Mouse (Mus musculus) forebrain, embryonic 13.5 days (tissue): ENCODE results near the gene Adam8. TPM values are rescaled to one million over a fixed set of nuclear protein-coding genes. Genes with fewer than 3 reads are reported as not detected.

Source experiments
- ATAC-seq: fragments of 200-750 bp; cut with Nextera tagmentation; 2 replicates; pipeline ENCODE4 v1.8.0; 2017
- H3K27ac ChIP-seq: fragments of 300-500 bp; sonication (generic); 2 replicates; pipeline ENCODE4 v1.5.1; 2015; ENCODE audit warnings: inconsistent platforms, mild to moderate bottlenecking, moderate library complexity
- H3K27me3 ChIP-seq: fragments of 300-500 bp; sonication (generic); 2 replicates; pipeline ENCODE4 v1.6.1; 2015; ENCODE audit warnings: mild to moderate bottlenecking, inconsistent platforms
- H3K36me3 ChIP-seq: fragments of 300-500 bp; sonication (generic); 2 replicates; pipeline ENCODE4 v1.6.1; 2015; ENCODE audit warnings: mild to moderate bottlenecking, inconsistent platforms; ENCODE audit not compliant: poor library complexity, severe bottlenecking
- H3K4me1 ChIP-seq: fragments of 300-500 bp; sonication (generic); 2 replicates; pipeline ENCODE4 v1.6.1; 2015; ENCODE audit warnings: inconsistent platforms
- H3K4me2 ChIP-seq: fragments of 300-500 bp; sonication (generic); 2 replicates; pipeline ENCODE4 v1.6.1; 2015; ENCODE audit warnings: inconsistent platforms, mild to moderate bottlenecking, moderate library complexity
- H3K4me3 ChIP-seq: fragments of 300-500 bp; sonication (generic); 2 replicates; pipeline ENCODE4 v1.5.1; 2015; ENCODE audit warnings: mild to moderate bottlenecking, inconsistent platforms
- H3K9ac ChIP-seq: fragments of 300-500 bp; sonication (generic); 2 replicates; pipeline ENCODE4 v1.6.1; 2015; ENCODE audit warnings: mild to moderate bottlenecking, inconsistent platforms
- H3K9me3 ChIP-seq: fragments of 300-500 bp; sonication (generic); replicated peaks from 2 replicates; pipeline ENCODE4 v1.6.1; 2016; ENCODE audit warnings: inconsistent platforms
- WGBS: fragments of 180-500 bp; shearing (Covaris S2); methylation state at CpG from one replicate; pipeline ENCODE4 v1.1.7; 2015; 5-methylcytosine and 5-hydroxymethylcytosine counted together
- polyA plus RNA-seq: library from polyadenylated mRNA; unstranded; fragments of >200 nt; fragmentation: Nextera tagmentation; extraction: Ambion mirVana; gene quantifications from 2 replicates; pipeline ENCODE4 v1.2.1, GENCODE M21; 2015

Adam8 gene
- polyA plus RNA-seq, 1 experiment from 2014 or later, result 3.9 TPM

GRCm38 (mm10) chr7:139957437-139957836 lies 34.9 kb downstream of the Adam8 start:
- Histone ChIP-seq H3K4me3 (no peak overlapping the region), H3K36me3 (no peaks in the 10 kb centered on the region), H3K4me1 (peaks cover 6% of the 10 kb centered on the region; the same call in 1 of the 2 replicates), H3K4me2 (no peak overlapping the region), H3K27me3 (peaks cover 27% of the 10 kb centered on the region), H3K27ac (no peak overlapping the region), H3K9ac (no peak overlapping the region), H3K9me3 (no peaks in the 10 kb centered on the region)
- ATAC-seq, result no peak
- 67% methylated on average over 11 of the region's 11 CpGs for WGBS

GRCm38 (mm10) chr7:139956658-139957057 lies 35.7 kb downstream of the Adam8 start:
- no peak overlapping the region for H3K9ac ChIP-seq
- no peaks in the 10 kb centered on the region for H3K9me3 ChIP-seq
- H3K27ac ChIP-seq, result no peak overlapping the region
- no peak overlapping the region for H3K4me2 ChIP-seq
- WGBS, result 82% methylated on average over 3 of the region's 3 CpGs
- peaks cover 35% of the 10 kb centered on the region for H3K27me3 ChIP-seq
- no peak for ATAC-seq
- peaks cover 6% of the 10 kb centered on the region; the same call in 1 of the 2 replicates for H3K4me1 ChIP-seq
- H3K4me3 ChIP-seq, result no peak overlapping the region
- H3K36me3 ChIP-seq, result no peaks in the 10 kb centered on the region

DNA sequence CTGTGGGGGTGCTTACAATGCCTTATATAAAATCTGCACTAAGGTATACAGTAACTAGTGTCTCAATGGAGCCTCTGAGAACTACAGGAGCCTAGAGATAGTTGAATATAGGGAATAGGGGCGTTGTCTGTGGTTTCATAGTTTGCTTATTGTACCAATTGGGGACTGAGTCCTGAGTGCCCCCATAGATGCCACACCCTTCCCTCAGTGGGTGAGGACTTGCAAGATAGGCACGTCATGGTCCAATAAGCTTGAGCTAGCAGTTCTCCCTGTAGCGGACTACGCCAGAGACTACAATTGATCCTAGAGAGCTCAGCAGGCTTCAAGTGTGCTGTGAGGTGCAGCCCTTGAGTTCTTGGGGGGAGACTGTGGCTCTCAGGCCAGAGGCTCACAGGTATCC lies 36.9 kb downstream of the Adam8 start:
- Histone ChIP-seq H3K9me3 (no peaks in the 10 kb centered on the region), H3K4me3 (no peak overlapping the region), H3K27me3 (peaks cover 37% of the 10 kb centered on the region), H3K9ac (no peak overlapping the region), H3K27ac (no peak overlapping the region), H3K4me2 (no peak overlapping the region), H3K36me3 (no peaks in the 10 kb centered on the region), H3K4me1 (peaks cover 12% of the 10 kb centered on the region)
- no peak for ATAC-seq
- 80% methylated on average over 4 of the region's 4 CpGs for WGBS

- Histone ChIP-seq H3K4me1 (peaks cover 15% of the 10 kb centered on the region), H3K4me3 (no peak overlapping the region), H3K36me3 (no peaks in the 10 kb centered on the region), H3K9ac (no peak overlapping the region), H3K27me3 (peaks cover 57% of the 10 kb centered on the region), H3K9me3 (no peaks in the 10 kb centered on the region), H3K27ac (no peak overlapping the region), H3K4me2 (no peak overlapping the region)
- WGBS, result 48% methylated on average over 6 of the region's 6 CpGs
- ATAC-seq, result no peak
These were observed 40.2 kb downstream of the Adam8 start for GRCm38 (mm10) chr7:139951991-139952633.

- WGBS, result 9% methylated on average over 13 of the region's 16 CpGs
- no peak overlapping the region for H3K9ac ChIP-seq
- H3K9me3 ChIP-seq, result no peaks in the 10 kb centered on the region
- peaks cover 64% of the 10 kb centered on the region for H3K27me3 ChIP-seq
- no peaks in the 10 kb centered on the region for H3K36me3 ChIP-seq
- peak overlapping the region; percentile 75 for H3K4me2 ChIP-seq
- H3K27ac ChIP-seq, result no peak overlapping the region
- H3K4me3 ChIP-seq, result peak overlapping the region; percentile 41
- H3K4me1 ChIP-seq, result peaks cover 15% of the 10 kb centered on the region
- no peak for ATAC-seq
These were observed 41.3 kb downstream of the Adam8 start for GRCm38 (mm10) chr7:139951079-139951478.

DNA sequence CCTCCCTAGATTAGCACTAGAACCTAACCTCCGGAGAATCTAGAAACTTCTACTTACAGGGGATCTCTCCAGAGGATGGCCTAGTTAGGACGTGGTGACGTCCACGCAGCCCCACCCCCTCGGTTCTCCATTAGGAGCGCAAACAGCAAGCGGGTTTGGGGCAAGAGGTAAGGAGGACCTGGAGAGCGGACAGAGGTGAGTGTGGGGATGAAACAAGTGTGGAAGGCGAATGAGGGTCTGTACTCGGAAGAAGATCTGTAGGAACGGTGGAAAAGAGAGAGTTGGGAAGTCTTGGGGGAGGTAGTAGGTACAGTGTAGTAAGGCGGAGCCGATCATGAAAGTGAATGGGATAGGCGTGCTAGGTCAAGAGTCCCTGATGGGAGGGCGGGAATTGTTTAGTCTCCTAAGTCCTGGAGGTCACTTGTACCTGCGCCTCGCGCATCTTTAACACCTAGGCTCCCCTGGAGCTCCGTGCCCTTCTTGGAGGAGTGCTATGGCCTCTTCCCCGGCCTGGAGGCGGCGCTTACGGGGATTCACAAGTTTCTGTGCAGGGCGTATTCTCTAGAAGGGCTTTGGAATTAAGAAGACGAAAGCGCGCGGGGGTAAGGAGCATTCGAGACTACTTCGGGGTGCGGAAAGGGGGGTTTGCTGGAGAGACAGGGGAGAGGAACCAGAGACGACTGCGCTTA lies 41.9 kb downstream of the Adam8 start:
- peaks cover 71% of the 10 kb centered on the region for H3K27me3 ChIP-seq
- 1% methylated on average over 33 of the region's 33 CpGs for WGBS
- H3K9ac ChIP-seq, result peak overlapping the region; percentile 22
- no peaks in the 10 kb centered on the region for H3K9me3 ChIP-seq
- peak; percentile 51 for ATAC-seq
- H3K36me3 ChIP-seq, result no peaks in the 10 kb centered on the region
- H3K4me2 ChIP-seq, result peak overlapping the region; percentile 75
- no peak overlapping the region for H3K27ac ChIP-seq
- peak overlapping the region; percentile 41 for H3K4me3 ChIP-seq
- H3K4me1 ChIP-seq, result peaks cover 15% of the 10 kb centered on the region

GRCm38 (mm10) chr7:139949893-139950282 lies 42.5 kb downstream of the Adam8 start:
- peak overlapping the region; percentile 41 for H3K4me3 ChIP-seq
- no peaks in the 10 kb centered on the region for H3K9me3 ChIP-seq
- under 1% methylated on average over 15 of the region's 15 CpGs for WGBS
- H3K27ac ChIP-seq, result no peak overlapping the region
- H3K9ac ChIP-seq, result no peak overlapping the region; the same call in 1 of the 2 replicates
- H3K27me3 ChIP-seq, result peaks cover 76% of the 10 kb centered on the region
- H3K4me2 ChIP-seq, result peak overlapping the region; percentile 75
- H3K4me1 ChIP-seq, result peaks cover 15% of the 10 kb centered on the region
- H3K36me3 ChIP-seq, result no peaks in the 10 kb centered on the region
- peak; percentile 61; the same call in 1 of the 2 replicates for ATAC-seq

GRCm38 (mm10) chr7:139946032-139946431 lies 46.3 kb downstream of the Adam8 start:
- Histone ChIP-seq H3K36me3 (no peaks in the 10 kb centered on the region), H3K27me3 (peaks cover 96% of the 10 kb centered on the region), H3K9me3 (no peaks in the 10 kb centered on the region), H3K4me1 (peaks cover 26% of the 10 kb centered on the region), H3K4me2 (no peak overlapping the region), H3K4me3 (no peak overlapping the region), H3K9ac (no peak overlapping the region), H3K27ac (no peak overlapping the region)
- no peak for ATAC-seq
- WGBS, result 20% methylated on average over 5 of the region's 5 CpGs

- Histone ChIP-seq H3K4me1 (peaks cover 22% of the 10 kb centered on the region), H3K4me3 (no peak overlapping the region), H3K36me3 (no peaks in the 10 kb centered on the region), H3K4me2 (no peak overlapping the region), H3K27ac (no peak overlapping the region), H3K27me3 (peaks cover 98% of the 10 kb centered on the region), H3K9me3 (no peaks in the 10 kb centered on the region), H3K9ac (no peak overlapping the region)
- WGBS, result 8% methylated on average over 5 of the region's 5 CpGs
- no peak for ATAC-seq
These were observed 46.8 kb downstream of the Adam8 start for GRCm38 (mm10) chr7:139945516-139945915.

DNA sequence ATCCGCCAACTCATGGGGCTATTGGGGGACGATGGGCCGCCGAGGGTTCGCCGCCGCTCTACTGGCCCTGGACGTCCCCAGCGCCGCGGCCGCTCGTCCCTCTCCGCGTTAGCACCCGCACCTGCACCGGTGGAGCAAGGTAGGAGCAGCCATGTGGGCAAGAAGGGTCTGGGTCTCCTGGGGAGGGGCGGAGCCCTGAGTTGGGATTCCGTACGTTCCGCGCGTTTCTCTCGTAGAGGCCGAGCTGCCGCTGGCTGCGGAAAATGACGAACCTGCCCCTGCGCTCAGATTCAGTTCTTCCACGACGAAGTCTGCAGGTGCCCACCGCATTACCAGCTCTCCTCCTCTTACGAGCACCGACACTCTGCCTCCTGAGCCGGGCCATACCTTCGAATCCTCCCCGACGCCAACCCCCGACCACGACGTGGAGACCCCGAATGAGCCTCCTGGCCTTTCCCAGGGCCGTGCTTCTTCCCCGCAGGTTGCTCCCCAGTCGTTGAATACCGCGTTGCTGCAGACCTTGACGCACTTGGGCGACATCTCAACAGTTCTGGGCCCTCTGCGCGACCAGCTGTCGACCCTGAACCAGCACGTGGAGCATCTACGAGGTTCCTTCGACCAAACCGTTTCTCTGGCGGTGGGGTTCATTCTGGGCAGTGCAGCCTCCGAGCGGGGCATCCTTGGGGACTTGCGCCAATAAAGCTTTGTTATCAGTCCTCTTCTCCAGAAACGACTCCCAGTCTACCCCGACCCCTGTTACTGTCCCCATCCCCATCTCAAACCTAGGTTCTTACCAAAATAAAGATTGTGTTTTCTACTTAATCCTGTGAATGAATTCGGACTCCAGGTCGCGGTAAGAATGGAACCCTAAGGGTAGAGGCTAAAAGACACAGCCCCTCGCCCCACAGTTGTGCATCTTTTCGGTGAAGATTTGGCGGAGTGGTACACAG lies 47.8 kb downstream of the Adam8 start:
- Histone ChIP-seq H3K4me1 (peaks cover 13% of the 10 kb centered on the region), H3K27me3 (peaks cover 95% of the 10 kb centered on the region), H3K4me3 (peak overlapping the region; percentile 35), H3K9me3 (no peaks in the 10 kb centered on the region), H3K4me2 (peak overlapping the region; percentile 57), H3K9ac (peak overlapping the region; percentile 52), H3K36me3 (no peaks in the 10 kb centered on the region), H3K27ac (no peak overlapping the region)
- no peak for ATAC-seq
- 3% methylated on average over 68 of the region's 68 CpGs for WGBS

DNA sequence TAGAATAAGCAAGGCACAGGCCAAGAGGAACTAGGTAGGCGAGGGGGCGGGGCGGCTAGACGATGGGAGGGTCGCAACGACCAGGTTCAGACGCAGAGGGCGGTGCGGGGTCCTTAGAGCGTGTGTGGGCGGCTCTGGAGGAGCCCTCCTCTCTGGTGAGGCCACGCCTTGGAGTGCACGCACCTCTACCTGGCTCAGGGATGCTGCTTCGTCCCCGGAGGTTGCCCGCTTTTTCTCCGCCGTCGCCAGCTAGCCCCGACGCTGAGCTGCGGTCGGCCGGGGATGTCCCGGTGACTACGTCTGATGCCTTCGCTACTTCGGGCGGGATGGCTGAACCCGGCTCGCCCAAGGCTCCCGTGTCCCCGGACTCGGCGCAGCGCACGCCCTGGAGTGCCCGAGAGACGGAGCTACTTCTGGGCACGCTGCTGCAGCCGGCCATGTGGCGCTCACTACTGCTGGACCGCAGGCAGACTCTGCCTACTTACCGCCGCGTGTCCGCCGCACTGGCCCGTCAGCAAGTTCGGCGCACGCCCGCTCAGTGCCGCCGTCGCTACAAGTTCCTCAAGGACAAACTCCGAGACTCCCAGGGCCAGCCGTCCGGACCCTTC lies 48.6 kb downstream of the Adam8 start, which contains the start of gene Utf1:
TSS of gene Utf1 (plus strand) at position 116 of the 608 bp plus-strand sequence.
- Histone ChIP-seq H3K4me2 (peak within 1 kb of the TSS; percentile 57), H3K36me3 (no peaks in the 10 kb centered on the region), H3K4me3 (peak within 1 kb of the TSS; percentile 35), H3K9me3 (no peaks in the 10 kb centered on the region), H3K27ac (no peak within 1 kb of the TSS), H3K4me1 (peaks cover 13% of the 10 kb centered on the region), H3K9ac (peak within 1 kb of the TSS; percentile 52), H3K27me3 (peaks cover 88% of the 10 kb centered on the region)
- peak; percentile 36; the same call in 1 of the 2 replicates for ATAC-seq
- 1% methylated on average over 59 of the region's 59 CpGs for WGBS
